9 mouse cellular contexts compared by ENCODE assay signal in the genomic region with DNA sequence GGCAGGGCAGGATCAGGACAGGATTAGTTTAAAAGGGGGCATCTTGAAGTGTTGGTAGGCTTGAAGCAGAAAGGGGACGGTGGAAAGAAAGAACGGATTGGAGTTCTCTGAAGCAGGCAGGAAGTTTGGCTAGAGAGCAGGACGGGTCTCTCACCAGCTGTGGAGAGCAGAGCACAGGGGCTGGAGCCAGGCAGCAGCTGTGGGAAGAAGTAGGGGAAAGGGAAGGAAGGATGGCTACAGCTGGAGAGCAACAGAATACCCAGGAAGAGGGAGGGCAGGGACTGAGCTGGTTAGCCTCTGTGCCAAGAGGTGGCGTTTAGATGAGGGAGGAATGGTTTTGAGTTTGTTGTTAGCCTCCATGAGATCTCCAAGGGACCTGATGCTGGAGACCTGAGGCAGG. TPM values are rescaled to one million over a fixed set of nuclear protein-coding genes. Genes with fewer than 3 reads are reported as not detected.
DNase-seq lines count a peak whose midpoint lies in the region; ATAC-seq and TF ChIP-seq lines count a peak whose summit lies in the region.
"Had no signal": no experiment of that assay in that cellular context is flagged by ENCODE, and none has a peak within 500 bp of the region (broad histone marks: within the 10 kb centered on the region; RNA-seq: fewer than 3 reads in every experiment).

No protein-coding gene starts in this region.

- peak overlapping the region; percentile 97; the same call in 1 of the 2 replicates for H3K27ac ChIP-seq in layer of hippocampus, adult 2 months
- H3K27ac ChIP-seq in heart, embryonic 16.5 days (ENCODE audit: low read length), result no peak overlapping the region
- H3K27ac ChIP-seq in stomach, embryonic 15.5 days, result peak overlapping the region; percentile 72

- 0 out of 2 replicates have a peak, but pooled peaks have one; percentile 15 for TF ChIP-seq POLR2A in lung, adult 2 months (IDR thresholded peaks at IDR 0.05; ENCODE audit: borderline replicate concordance, extremely low read depth, low read depth, low read length)

- peak overlapping the region; percentile 88; the same call in 1 of the 2 replicates for H3K4me2 ChIP-seq in heart, embryonic 16.5 days (ENCODE audit: low read depth, low read length)
- peak overlapping the region; percentile 86 for H3K4me2 ChIP-seq in stomach, embryonic 15.5 days

- 15% methylated on average over 4 of the region's 4 CpGs for whole genome bisulfite sequencing in heart, embryonic 16.5 days
- 15% methylated on average over 4 of the region's 4 CpGs for WGBS in lung, adult 2 months
- 15% methylated on average over 4 of the region's 4 CpGs for WGBS in stomach, embryonic 15.5 days

- no peaks in the 10 kb centered on the region for H3K36me3 ChIP-seq in heart, embryonic 16.5 days (ENCODE audit: control insufficient read depth, insufficient read depth)
- no peaks in the 10 kb centered on the region for H3K36me3 ChIP-seq in stomach, embryonic 15.5 days

- no peak for ATAC-seq in heart, embryonic 16.5 days (replicated peaks; ENCODE audit: extremely low read depth, insufficient read depth, low FRiP score)
- ATAC-seq in stomach, embryonic 15.5 days (ENCODE audit: insufficient read depth, low FRiP score, low read depth), result 0 out of 2 replicates have a peak, but pooled peaks have one; percentile 54
- ATAC-seq in frontal cortex, adult (ENCODE audit: low TSS enrichment), result no peak

- no peak for TF ChIP-seq CTCF in layer of hippocampus, adult 2 months (conservative IDR thresholded peaks at IDR 0.05)
- TF ChIP-seq CTCF in lung, adult 2 months (IDR thresholded peaks at IDR 0.05; ENCODE audit: insufficient read depth, low read length), result no peak

- H3K4me3 ChIP-seq in layer of hippocampus, adult 2 months, result no peak overlapping the region
- H3K4me3 ChIP-seq in heart, embryonic 16.5 days (ENCODE audit: low read length), result no peak overlapping the region
- no peak overlapping the region for H3K4me3 ChIP-seq in lung, adult 2 months (replicated peaks; ENCODE audit: extremely low read depth, low read depth, low read length)
- H3K4me3 ChIP-seq in stomach, embryonic 15.5 days (replicated peaks), result no peak overlapping the region

- DNase-seq in layer of hippocampus, adult 2 months (ENCODE audit: low spot score in 2 of 2), result no peak
- DNase-seq in layer of hippocampus, postnatal 36 days, result no peak
- no peak for DNase-seq in lung, adult 2 months
- no peak for DNase-seq in cerebellum, adult 11 months
- no peak for DNase-seq in urinary bladder, postnatal 36 days (ENCODE audit: low spot score in 2 of 2)
- DNase-seq: embryo, embryonic 11 days had no signal

- H3K27me3 ChIP-seq in heart, embryonic 16.5 days (ENCODE audit: control insufficient read depth, insufficient read depth, low read length), result no peaks in the 10 kb centered on the region
- H3K27me3 ChIP-seq in stomach, embryonic 15.5 days (replicated peaks), result no peaks in the 10 kb centered on the region

- H3K9ac ChIP-seq in heart, embryonic 16.5 days (ENCODE audit: low read length), result no peak overlapping the region; the same call in 1 of the 2 replicates
- no peak overlapping the region for H3K9ac ChIP-seq in stomach, embryonic 15.5 days

- H3K4me1 ChIP-seq in heart, embryonic 16.5 days (ENCODE audit: control insufficient read depth, insufficient read depth, low read length), result peaks cover 28% of the 10 kb centered on the region
- peaks cover 5% of the 10 kb centered on the region for H3K4me1 ChIP-seq in lung, adult 2 months (ENCODE audit: control insufficient read depth, insufficient read depth, low read length)
- peaks cover 21% of the 10 kb centered on the region for H3K4me1 ChIP-seq in stomach, embryonic 15.5 days

- H3K9me3 ChIP-seq in heart, embryonic 16.5 days (replicated peaks; ENCODE audit: control insufficient read depth, low read length), result no peaks in the 10 kb centered on the region
- no peaks in the 10 kb centered on the region for H3K9me3 ChIP-seq in stomach, embryonic 15.5 days

RNA-seq across cellular contexts. Expression of a gene that starts 0.7 kb away (rescaled TPM):
- 10 to 100 TPM; 31.1 to 35.3 TPM for total RNA-seq in layer of hippocampus, adult 2 months (2021)
- 10 to 100 TPM; 27.9 to 31.4 TPM for total RNA-seq in layer of hippocampus, postnatal 36 days (2021)
- polyA plus RNA-seq in heart, embryonic 16.5 days (2015; fragmentation: Nextera tagmentation; extraction: Ambion mirVana), result 15.2 and 17.6 TPM in 2 replicates
- 40.7 and 42.9 TPM in 2 replicates for polyA plus RNA-seq in lung, adult 2 months (2012; rRNA removed)
- 23.8 and 26.7 TPM in 2 replicates for polyA plus RNA-seq in stomach, embryonic 15.5 days (2015; fragmentation: Nextera tagmentation; extraction: Ambion mirVana)

RNA-seq across cellular contexts. Expression of a gene that starts 29.1 kb away (rescaled TPM):
- total RNA-seq in layer of hippocampus, adult 2 months (2021), result 10 to 100 TPM; 22.0 to 22.7 TPM
- total RNA-seq in layer of hippocampus, postnatal 36 days (2021), result 10 to 100 TPM; 20.2 to 22.6 TPM
- polyA plus RNA-seq in heart, embryonic 16.5 days (2015; fragmentation: Nextera tagmentation; extraction: Ambion mirVana), result 22.3 and 24.3 TPM in 2 replicates
- polyA plus RNA-seq in lung, adult 2 months (2012; rRNA removed), result 22.4 and 26.5 TPM in 2 replicates
- polyA plus RNA-seq in stomach, embryonic 15.5 days (2015; fragmentation: Nextera tagmentation; extraction: Ambion mirVana), result 34.0 and 35.1 TPM in 2 replicates

RNA-seq across cellular contexts. Expression of a gene that starts 50.0 kb away (rescaled TPM):
- 100 to 1,000 TPM; 234 TPM for total RNA-seq in layer of hippocampus, adult 2 months (2021)
- 100 to 1,000 TPM; 232 to 248 TPM for total RNA-seq in layer of hippocampus, postnatal 36 days (2021)
- 158 and 185 TPM in 2 replicates for polyA plus RNA-seq in heart, embryonic 16.5 days (2015; fragmentation: Nextera tagmentation; extraction: Ambion mirVana)
- 76.5 and 93.4 TPM in 2 replicates for polyA plus RNA-seq in lung, adult 2 months (2012; rRNA removed)
- polyA plus RNA-seq in stomach, embryonic 15.5 days (2015; fragmentation: Nextera tagmentation; extraction: Ambion mirVana), result 271 TPM in 2 replicates
